Mouse (Mus musculus): Measurements from ENCODE around the gene Tbc1d10b. TPM values are rescaled to one million over a fixed set of nuclear protein-coding genes. Genes with fewer than 3 reads are reported as not detected.

Gene Tbc1d10b
- polyA plus RNA-seq, 1 experiment from 2014 or later, result 12.1 TPM

- ATAC-seq (ENCODE audit: low FRiP score, low TSS enrichment) (no peak), DNase-seq (ENCODE audit: low spot score) (no peak)
- H3K4me2 ChIP-seq (replicated peaks; ENCODE audit: low read depth), result no peak overlapping the region
- no peak overlapping the region for H3K27ac ChIP-seq (replicated peaks)
- no peak overlapping the region for H3K4me3 ChIP-seq (ENCODE audit: low read depth, low read length)
- 49% methylated on average over 3 of the region's 3 CpGs for WGBS
- H3K9ac ChIP-seq (ENCODE audit: low read length), result no peak overlapping the region
- no peaks in the 10 kb centered on the region for H3K27me3 ChIP-seq (ENCODE audit: control insufficient read depth, insufficient read depth, low read length)
- TF ChIP-seq EP300 (optimal IDR thresholded peaks at IDR 0.05), result no peak
- TF ChIP-seq CTCF (IDR thresholded peaks at IDR 0.05; ENCODE audit: low read depth), result no peak
- H3K36me3 ChIP-seq (ENCODE audit: control insufficient read depth, insufficient read depth, low read length), result no peaks in the 10 kb centered on the region
- H3K9me3 ChIP-seq (ENCODE audit: control insufficient read depth, low read length), result no peaks in the 10 kb centered on the region
- H3K4me1 ChIP-seq (replicated peaks; ENCODE audit: control insufficient read depth, insufficient read depth), result no peaks in the 10 kb centered on the region
Observed at GRCm38 (mm10) chr7:127147901-127148300, 60.4 kb downstream of the Tbc1d10b start.

Other genes starting within 250 kb of the Tbc1d10b start
- gene Cdipt, start 232.6 kb downstream of the Tbc1d10b start, polyA plus RNA-seq (2015; fragmentation: Nextera tagmentation; extraction: Ambion mirVana), result 79.3 and 80.4 TPM in 2 replicates
- gene Cdiptos, start 232.4 kb downstream of the Tbc1d10b start, polyA plus RNA-seq (2015; fragmentation: Nextera tagmentation; extraction: Ambion mirVana), result 1.5 and 1.7 TPM in 2 replicates
- gene Mvp, start 193.8 kb downstream of the Tbc1d10b start, polyA plus RNA-seq (2015; fragmentation: Nextera tagmentation; extraction: Ambion mirVana), result 49.5 and 50.0 TPM in 2 replicates
- gene Pagr1b, start 192.0 kb downstream of the Tbc1d10b start, polyA plus RNA-seq (2015; fragmentation: Nextera tagmentation; extraction: Ambion mirVana), result 0.42 TPM in 1 of 2 replicates, not detected in the other
- gene Pagr1a, start 191.1 kb downstream of the Tbc1d10b start, polyA plus RNA-seq (2015; fragmentation: Nextera tagmentation; extraction: Ambion mirVana), result 8.7 and 25.1 TPM in 2 replicates
- gene Gm42742, start 187.4 kb downstream of the Tbc1d10b start, polyA plus RNA-seq (2015; fragmentation: Nextera tagmentation; extraction: Ambion mirVana), result 12.0 and 27.5 TPM in 2 replicates
- gene Prrt2, start 187.3 kb downstream of the Tbc1d10b start, polyA plus RNA-seq (2015; fragmentation: Nextera tagmentation; extraction: Ambion mirVana), result 1.7 and 2.9 TPM in 2 replicates
- 21.3 and 25.5 TPM in 2 replicates for gene Maz, start 181.4 kb downstream of the Tbc1d10b start, polyA plus RNA-seq (2015; fragmentation: Nextera tagmentation; extraction: Ambion mirVana)
- gene Kif22, start 166.0 kb downstream of the Tbc1d10b start, polyA plus RNA-seq (2015; fragmentation: Nextera tagmentation; extraction: Ambion mirVana), result 20.8 and 24.4 TPM in 2 replicates
- gene Zg16, start 121.1 kb downstream of the Tbc1d10b start, polyA plus RNA-seq (2015; fragmentation: Nextera tagmentation; extraction: Ambion mirVana), result 1.8 and 2.0 TPM in 2 replicates
- gene AI467606, start 117.1 kb downstream of the Tbc1d10b start, polyA plus RNA-seq (2015; fragmentation: Nextera tagmentation; extraction: Ambion mirVana), result 4.0 and 4.1 TPM in 2 replicates
- 0.89 and 1.4 TPM in 2 replicates for gene Qprt, start 86.2 kb downstream of the Tbc1d10b start, polyA plus RNA-seq (2015; fragmentation: Nextera tagmentation; extraction: Ambion mirVana)
- 0.21 and 0.22 TPM in 2 replicates for gene Spn, start 70.6 kb downstream of the Tbc1d10b start, polyA plus RNA-seq (2015; fragmentation: Nextera tagmentation; extraction: Ambion mirVana)
- 22.8 and 25.2 TPM in 2 replicates for gene Cd2bp2, start 12.4 kb downstream of the Tbc1d10b start, polyA plus RNA-seq (2015; fragmentation: Nextera tagmentation; extraction: Ambion mirVana)
- 11.7 and 15.9 TPM in 2 replicates for gene Mylpf, start 422 bp upstream of the Tbc1d10b start, polyA plus RNA-seq (2015; fragmentation: Nextera tagmentation; extraction: Ambion mirVana)
- gene Zfp553, start 24.6 kb upstream of the Tbc1d10b start, polyA plus RNA-seq (2015; fragmentation: Nextera tagmentation; extraction: Ambion mirVana), result 11.4 and 12.2 TPM in 2 replicates
- 7.0 and 7.9 TPM in 2 replicates for gene Sept1, start 24.7 kb upstream of the Tbc1d10b start, polyA plus RNA-seq (2015; fragmentation: Nextera tagmentation; extraction: Ambion mirVana)
- gene Zfp771, start 35.8 kb upstream of the Tbc1d10b start, polyA plus RNA-seq (2015; fragmentation: Nextera tagmentation; extraction: Ambion mirVana), result 27.3 and 29.6 TPM in 2 replicates
- gene Dctpp1, start 52.2 kb upstream of the Tbc1d10b start, polyA plus RNA-seq (2015; fragmentation: Nextera tagmentation; extraction: Ambion mirVana), result 79.8 and 84.5 TPM in 2 replicates
- 113 and 115 TPM in 2 replicates for gene Sephs2, start 65.6 kb upstream of the Tbc1d10b start, polyA plus RNA-seq (2015; fragmentation: Nextera tagmentation; extraction: Ambion mirVana)
- gene Itgal, start 87.8 kb upstream of the Tbc1d10b start, polyA plus RNA-seq (2015; fragmentation: Nextera tagmentation; extraction: Ambion mirVana), result 0.80 and 1.1 TPM in 2 replicates
- 9.0 and 11.0 TPM in 2 replicates for gene Zfp768, start 137.1 kb upstream of the Tbc1d10b start, polyA plus RNA-seq (2015; fragmentation: Nextera tagmentation; extraction: Ambion mirVana)
- gene Zfp747, start 167.6 kb upstream of the Tbc1d10b start, polyA plus RNA-seq (2015; fragmentation: Nextera tagmentation; extraction: Ambion mirVana), result 4.9 and 5.4 TPM in 2 replicates
- 3.0 and 3.1 TPM in 2 replicates for gene 9130019O22Rik, start 178.7 kb upstream of the Tbc1d10b start, polyA plus RNA-seq (2015; fragmentation: Nextera tagmentation; extraction: Ambion mirVana)
- 3.3 and 3.9 TPM in 2 replicates for gene E430018J23Rik, start 185.2 kb upstream of the Tbc1d10b start, polyA plus RNA-seq (2015; fragmentation: Nextera tagmentation; extraction: Ambion mirVana)
- 4.0 and 4.3 TPM in 2 replicates for gene Zfp764, start 198.4 kb upstream of the Tbc1d10b start, polyA plus RNA-seq (2015; fragmentation: Nextera tagmentation; extraction: Ambion mirVana)
- gene Zfp688, start 213.6 kb upstream of the Tbc1d10b start, polyA plus RNA-seq (2015; fragmentation: Nextera tagmentation; extraction: Ambion mirVana), result 15.6 and 17.8 TPM in 2 replicates
- gene Zfp689, start 240.7 kb upstream of the Tbc1d10b start, polyA plus RNA-seq (2015; fragmentation: Nextera tagmentation; extraction: Ambion mirVana), result 2.1 and 2.9 TPM in 2 replicates

Measured in stomach, postnatal 0 days (tissue).